Mouse (Mus musculus) CH12.LX (cell line): ENCODE results near the gene Edem3. TPM values are rescaled to one million over a fixed set of nuclear protein-coding genes. Genes with fewer than 3 reads are reported as not detected.

Source experiments
- DNase-seq: peaks from one replicate; pipeline ENCODE4 v3.0.0-alpha.2; 2013; ENCODE audit errors: extremely low read depth
- H3K27ac ChIP-seq: 2 replicates; pipeline ENCODE4 v1.5.1; 2012; ENCODE audit warnings: low read depth, mild to moderate bottlenecking, control low read depth, moderate library complexity; ENCODE audit not compliant: insufficient read depth
- H3K27me3 ChIP-seq: replicated peaks from 2 replicates; pipeline ENCODE3; 2012; ENCODE audit warnings: inconsistent platforms
- H3K36me3 ChIP-seq, 2 experiments: replicated peaks in 1 of 2; 2 replicates each; pipeline versions ENCODE3 to v1.6.1; 2012; ENCODE audit warnings: inconsistent platforms in 1 of 2, low read length in 1 of 2, mild to moderate bottlenecking in 1 of 2, mixed read lengths in 1 of 2, moderate library complexity in 1 of 2; ENCODE audit not compliant: control insufficient read depth in 1 of 2, insufficient read depth in 1 of 2
- H3K4me1 ChIP-seq, 2 experiments: 2 replicates each; pipeline ENCODE4 v1.6.1; 2012; ENCODE audit warnings: inconsistent platforms in 1 of 2, moderate library complexity in 1 of 2; ENCODE audit not compliant: insufficient read depth in 2 of 2, control insufficient read depth in 1 of 2
- H3K4me2 ChIP-seq: 2 replicates; pipeline ENCODE4 v1.6.1; 2012; ENCODE audit warnings: low read depth, mild to moderate bottlenecking, control low read depth; ENCODE audit not compliant: poor library complexity, insufficient read depth, severe bottlenecking
- H3K4me3 ChIP-seq, 3 experiments: fragments of 150-350 bp in 1 of 3; sonication (generic) in 1 of 3; replicated peaks in 1 of 3; 2 replicates each; pipeline versions ENCODE3 to v1.5.1; 2011 to 2012; ENCODE audit warnings: low read depth in 2 of 3, low read length in 2 of 3, mild to moderate bottlenecking in 2 of 3, moderate library complexity in 2 of 3, control low read depth in 1 of 3, improper control_type of control experiment in 1 of 3, inconsistent platforms in 1 of 3, mixed read lengths in 1 of 3; ENCODE audit not compliant: poor library complexity in 1 of 3
- H3K79me2 ChIP-seq: replicated peaks from 2 replicates; pipeline ENCODE4 v1.6.1; 2012; ENCODE audit warnings: mild to moderate bottlenecking, moderate library complexity; ENCODE audit not compliant: control insufficient read depth, poor library complexity, insufficient read depth, severe bottlenecking; ENCODE audit errors: extremely low read depth
- H3K9ac ChIP-seq: 2 replicates; pipeline ENCODE4 v1.6.1; 2012; ENCODE audit warnings: low read depth, mild to moderate bottlenecking, control low read depth, moderate library complexity; ENCODE audit not compliant: insufficient read depth
- H3K9me3 ChIP-seq: replicated peaks from 2 replicates; pipeline ENCODE3; 2012; ENCODE audit warnings: low read length, inconsistent platforms, mixed read lengths
- CTCF ChIP-seq, 2 experiments: IDR thresholded peaks in 1 of 2; conservative IDR thresholded peaks in 1 of 2; 2 replicates each; pipeline ENCODE4 v1.5.1; 2011 to 2012; ENCODE audit warnings: low read depth in 2 of 2, low read length in 2 of 2, improper control_type of control experiment in 1 of 2, inconsistent platforms in 1 of 2, mild to moderate bottlenecking in 1 of 2, moderate library complexity in 1 of 2
- ELF1 ChIP-seq: IDR thresholded peaks from 2 replicates; pipeline ENCODE4 v1.6.1; 2014; ENCODE audit warnings: low read depth, mild to moderate bottlenecking, inconsistent platforms, low read length, improper control_type of control experiment
- EP300 ChIP-seq: IDR thresholded peaks from 2 replicates; pipeline ENCODE4 v1.6.1; 2011; ENCODE audit warnings: low read length, improper control_type of control experiment
- HCFC1 ChIP-seq: IDR thresholded peaks from 2 replicates; pipeline ENCODE4 v1.6.1; 2012; ENCODE audit warnings: low read depth, mild to moderate bottlenecking, inconsistent platforms, low read length, improper control_type of control experiment
- JUN ChIP-seq: IDR thresholded peaks from 2 replicates; pipeline ENCODE4 v1.6.1; 2011; ENCODE audit warnings: low read depth, mild to moderate bottlenecking, low read length, improper control_type of control experiment, moderate library complexity; ENCODE audit not compliant: insufficient read depth
- MAX ChIP-seq: IDR thresholded peaks from 2 replicates; pipeline ENCODE4 v1.6.1; 2011; ENCODE audit warnings: low read length, improper control_type of control experiment
- MAZ ChIP-seq: IDR thresholded peaks from 2 replicates; pipeline ENCODE4 v1.6.1; 2012; ENCODE audit warnings: low read depth, mild to moderate bottlenecking, inconsistent platforms, low read length, improper control_type of control experiment, moderate library complexity
- MXI1 ChIP-seq: IDR thresholded peaks from 2 replicates; pipeline ENCODE4 v1.6.1; 2011; ENCODE audit warnings: mild to moderate bottlenecking, low read depth, low read length, improper control_type of control experiment
- POLR2A ChIP-seq: IDR thresholded peaks from 2 replicates; pipeline ENCODE4 v1.6.1; 2011; ENCODE audit warnings: low read depth, mild to moderate bottlenecking, improper control_type of control experiment, low read length
- RAD21 ChIP-seq: IDR thresholded peaks from 2 replicates; pipeline ENCODE4 v1.6.1; 2011; ENCODE audit warnings: low read depth, mild to moderate bottlenecking, low read length, improper control_type of control experiment, moderate library complexity
- RCOR1 ChIP-seq: conservative IDR thresholded peaks from 2 replicates; pipeline ENCODE4 v1.6.1; 2012; ENCODE audit warnings: low read depth, mild to moderate bottlenecking, inconsistent platforms, low read length, improper control_type of control experiment
- SMC3 ChIP-seq: IDR thresholded peaks from 2 replicates; pipeline ENCODE4 v1.6.1; 2011; ENCODE audit warnings: low read depth, low read length, improper control_type of control experiment
- TBP ChIP-seq: conservative IDR thresholded peaks from 2 replicates; pipeline ENCODE4 v1.6.1; 2011; ENCODE audit warnings: low read depth, low read length, improper control_type of control experiment
- UBTF ChIP-seq: IDR thresholded peaks from 2 replicates; pipeline ENCODE4 v1.6.1; 2012; ENCODE audit warnings: low read depth, mild to moderate bottlenecking, inconsistent platforms, low read length, improper control_type of control experiment, moderate library complexity
- ZKSCAN1 ChIP-seq: IDR thresholded peaks from 2 replicates; pipeline ENCODE4 v1.6.1; 2012; ENCODE audit warnings: low read depth, inconsistent platforms, low read length, improper control_type of control experiment, borderline replicate concordance
- ZMIZ1 ChIP-seq: IDR thresholded peaks from 2 replicates; pipeline ENCODE4 v1.6.1; 2012; ENCODE audit warnings: low read depth, mild to moderate bottlenecking, inconsistent platforms, low read length, improper control_type of control experiment
- dilution Hi-C: fragments of 300-500 bp; cut with MboI; formaldehyde crosslinking; loops from 2 replicates; pipeline ENCODE4 v1.14.3; 2020; ENCODE audit warnings: low sequenced_read_pairs; ENCODE audit not compliant: extremely low pct_unique_long_range_greater_than_20kb, extremely low pct_ligation_motif_present
- in situ Hi-C: fragments of 300-500 bp; cut with MboI; formaldehyde crosslinking; loops from 3 replicates; pipeline ENCODE4 v1.14.3; 2019; ENCODE audit warnings: low sequenced_read_pairs, low pct_ligation_motif_present, low pct_unique_long_range_greater_than_20kb, mixed read lengths
- polyA plus RNA-seq: library from polyadenylated mRNA; unstranded; fragments of >175 nt; gene quantifications from 2 replicates; pipeline ENCODE4 v1.2.1, GENCODE M21; 2012; ENCODE audit warnings: low read depth; ENCODE audit not compliant: insufficient read length
- total RNA-seq, 2 experiments: library from RNA; depleted of rRNA; stranded (reverse); fragments of 300-350 nt in 1 of 2; fragments of >200 nt in 1 of 2; gene quantifications; 2 replicates each; pipeline ENCODE4 v1.2.3; 2012 to 2014

Edem3 gene
- total and polyA plus RNA-seq, 3 experiments, result 9.8 to 15.8 (median 10.6) TPM

- TF ChIP-seq POLR2A (no peak), JUN (no peak)
- H3K79me2 ChIP-seq, result no peaks in the 10 kb centered on the region
- no peak overlapping the region for H3K4me3 ChIP-seq
- H3K9me3 ChIP-seq, result no peaks in the 10 kb centered on the region
- H3K4me2 ChIP-seq, result no peak overlapping the region
- no peak overlapping the region for H3K27ac ChIP-seq
- H3K4me1 ChIP-seq, result no peaks in the 10 kb centered on the region
- H3K9ac ChIP-seq, result no peak overlapping the region
- no peaks in the 10 kb centered on the region for H3K27me3 ChIP-seq
- dilution Hi-C loops (no loop called here), in situ Hi-C loops (no loop called here)
- H3K36me3 ChIP-seq, result no peaks in the 10 kb centered on the region
- no peak for DNase-seq
Observed at GRCm38 (mm10) chr1:151849993-151850608, 94.9 kb downstream of the Edem3 start.

GRCm38 (mm10) chr1:151851051-151851848, 96.1 kb downstream of the Edem3 start:
- dilution Hi-C loops (no loop called here), in situ Hi-C loops (no loop called here)
- H3K27ac ChIP-seq, result no peak overlapping the region
- DNase-seq, result peak; percentile 4
- H3K4me2 ChIP-seq, result no peak overlapping the region
- H3K4me1 ChIP-seq, result no peaks in the 10 kb centered on the region
- no peak overlapping the region for H3K9ac ChIP-seq
- peak in 1 of 2 experiments; percentile 27; a peak in 2 of 4 replicates for TF ChIP-seq CTCF (conservative IDR thresholded peaks at IDR 0.05 in 1 of 2, IDR thresholded peaks at IDR 0.05 in 1 of 2; ENCODE audit: low read depth in 2 of 2, low read length in 2 of 2)
- TF ChIP-seq ELF1, result no peak
- TF ChIP-seq UBTF, result no peak
- TF ChIP-seq RAD21, result peak; percentile 22
- no peak for TF ChIP-seq MAX
- no peak for TF ChIP-seq ZMIZ1
- peak; percentile 27 for TF ChIP-seq SMC3
- no peak for TF ChIP-seq EP300
- TF ChIP-seq TBP, result no peak
- no peaks in the 10 kb centered on the region for H3K27me3 ChIP-seq
- no peak overlapping the region for H3K4me3 ChIP-seq
- no peaks in the 10 kb centered on the region for H3K79me2 ChIP-seq
- no peaks in the 10 kb centered on the region for H3K36me3 ChIP-seq
- H3K9me3 ChIP-seq, result no peaks in the 10 kb centered on the region

GRCm38 (mm10) chr1:151851976-151852375, 96.8 kb downstream of the Edem3 start:
- no peaks in the 10 kb centered on the region for H3K79me2 ChIP-seq
- no peak overlapping the region for H3K27ac ChIP-seq
- dilution Hi-C loops, result no loop called here
- no peaks in the 10 kb centered on the region for H3K9me3 ChIP-seq
- TF ChIP-seq ZKSCAN1 (no peak), EP300 (no peak), MAZ (no peak), MXI1 (no peak), RCOR1 (no peak), HCFC1 (no peak)
- H3K27me3 ChIP-seq, result no peaks in the 10 kb centered on the region
- no peak overlapping the region for H3K4me3 ChIP-seq
- no peak for DNase-seq
- in situ Hi-C loops, result no loop called here
- no peak overlapping the region for H3K4me2 ChIP-seq
- H3K4me1 ChIP-seq, result no peaks in the 10 kb centered on the region
- no peak overlapping the region for H3K9ac ChIP-seq
- no peaks in the 10 kb centered on the region for H3K36me3 ChIP-seq
